Mouse (Mus musculus) cerebellum, adult 18-20 months (tissue): ENCODE results near the gene B130006D01Rik.
A peak's percentile ranks its signal among the peaks of the same experiment; 100 is the strongest.
"Not testable (repeated sequence)": the region's sequence is repeated elsewhere in the genome, so short reads cannot be mapped to it uniquely, and the experiment has no call there.

Source experiments
- DNase-seq, 2 experiments: peaks; one replicate each; pipeline ENCODE4 v3.0.0; 2021

Gene B130006D01Rik

DNA sequence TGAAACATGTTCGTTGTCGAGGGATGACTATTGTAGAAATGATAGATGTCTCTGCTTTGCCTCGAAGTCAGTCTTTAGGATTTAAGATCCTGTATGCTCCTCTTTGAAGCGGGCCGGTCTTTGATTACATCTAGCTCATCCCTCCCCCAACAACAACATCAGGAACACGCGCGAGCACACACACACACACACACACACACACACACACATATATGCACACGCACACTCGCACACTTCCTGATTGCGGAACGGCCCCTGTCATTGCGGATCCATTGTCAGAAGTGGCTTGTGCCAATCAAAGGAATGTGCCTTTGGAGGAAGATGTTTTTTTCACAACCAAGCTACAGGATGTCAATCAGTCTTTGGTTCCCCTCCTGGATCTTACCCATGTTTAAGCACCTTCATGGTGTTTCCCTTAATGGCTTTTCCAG, 9.6 kb upstream of the B130006D01Rik start:
- DNase-seq = no peak

GRCm38 (mm10) chr11:95714411-95714810, 9.0 kb upstream of the B130006D01Rik start:
- no peak for DNase-seq

DNA sequence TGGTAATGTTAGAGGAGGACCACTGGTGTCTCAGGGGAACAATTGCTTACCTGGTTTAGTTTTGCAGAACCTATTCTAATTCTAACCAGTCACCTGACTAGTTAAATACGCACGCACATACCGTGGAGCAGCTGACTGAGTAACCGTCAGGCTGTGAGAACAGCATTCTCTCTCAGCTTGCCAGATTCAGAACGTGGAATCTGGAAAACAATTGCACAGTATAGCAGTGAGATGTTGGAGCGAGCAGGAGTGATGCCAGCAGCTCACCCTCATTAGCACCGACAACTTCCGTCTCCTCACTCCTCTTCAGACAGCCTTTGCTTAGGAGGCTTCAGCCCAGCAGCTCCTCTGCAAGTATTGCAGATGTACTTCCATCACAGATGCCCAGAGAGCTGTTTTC, 7.3 kb upstream of the B130006D01Rik start:
- peak in 1 of 2 experiments; percentile 19 for DNase-seq

DNA sequence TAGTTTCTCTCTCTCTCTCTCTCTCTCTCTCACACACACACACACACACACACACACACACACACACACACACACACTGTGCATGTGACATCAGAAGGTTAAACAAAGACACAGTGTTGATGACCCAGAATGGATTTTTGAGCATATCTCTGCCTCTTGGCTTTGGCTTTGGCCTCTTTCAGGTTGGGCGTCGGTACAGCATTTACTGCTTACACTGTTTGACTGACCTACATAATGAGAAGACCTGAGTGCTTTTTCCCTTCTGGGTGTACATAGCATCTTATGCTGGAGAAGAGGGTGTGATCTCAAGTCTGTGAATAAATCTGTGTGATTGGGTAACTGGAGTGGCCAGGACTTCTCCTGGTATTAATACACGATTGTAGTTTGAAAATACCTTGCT, 4.0 kb upstream of the B130006D01Rik start:
- DNase-seq = peak; percentile 41 to 56

DNA sequence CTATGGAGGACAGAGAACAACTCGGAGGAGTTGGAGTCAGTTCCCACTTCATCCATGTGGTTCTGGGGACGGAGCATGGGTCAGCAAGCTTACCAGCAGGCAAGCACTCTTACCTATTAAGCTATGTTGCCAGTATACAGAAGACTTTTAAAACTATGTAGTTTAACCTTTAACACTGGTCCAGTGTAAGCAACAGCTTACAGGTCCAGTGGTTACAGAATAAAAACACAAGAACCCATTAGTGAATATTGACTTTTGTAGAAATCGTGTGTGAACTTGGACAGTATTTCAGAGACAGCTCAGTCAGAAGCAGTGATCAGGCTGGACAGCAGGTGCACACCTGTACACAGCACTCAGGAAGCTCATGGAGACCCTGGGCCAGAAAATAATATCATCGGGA, 1.1 kb downstream of the B130006D01Rik start:
- no peak for DNase-seq

GRCm38 (mm10) chr11:95726156-95726555, 2.8 kb downstream of the B130006D01Rik start:
- no peak for DNase-seq

- no peak for DNase-seq
These were observed 4.6 kb downstream of the B130006D01Rik start for GRCm38 (mm10) chr11:95727947-95728346.

- no peak for DNase-seq
These were observed 5.8 kb downstream of the B130006D01Rik start for GRCm38 (mm10) chr11:95728916-95729907.

GRCm38 (mm10) chr11:95734485-95734884, 11.1 kb downstream of the B130006D01Rik start:
- no peak for DNase-seq

DNA sequence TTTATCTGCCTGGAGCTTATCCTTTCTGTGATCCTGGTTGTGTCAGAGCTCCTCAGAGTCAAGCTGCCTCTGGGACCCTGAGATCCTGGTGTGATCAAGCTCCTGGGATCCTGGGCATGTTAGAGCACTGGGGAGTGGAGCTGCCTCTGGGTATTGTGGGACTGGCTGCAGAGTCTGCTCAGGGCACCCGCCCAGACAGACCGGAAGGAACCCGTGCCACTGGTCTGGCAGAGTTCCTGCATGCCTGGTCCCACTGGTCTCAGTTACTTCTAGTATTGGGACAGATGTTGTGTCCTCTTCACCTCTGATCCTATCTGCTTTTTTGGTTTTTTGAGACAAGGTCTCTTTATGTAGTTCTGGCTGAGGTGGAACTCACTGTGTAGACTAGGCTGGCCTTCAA, 14.4 kb downstream of the B130006D01Rik start:
- peak; percentile 21 to 33 for DNase-seq

GRCm38 (mm10) chr11:95744521-95744920, 21.1 kb downstream of the B130006D01Rik start:
- no peak for DNase-seq

DNA sequence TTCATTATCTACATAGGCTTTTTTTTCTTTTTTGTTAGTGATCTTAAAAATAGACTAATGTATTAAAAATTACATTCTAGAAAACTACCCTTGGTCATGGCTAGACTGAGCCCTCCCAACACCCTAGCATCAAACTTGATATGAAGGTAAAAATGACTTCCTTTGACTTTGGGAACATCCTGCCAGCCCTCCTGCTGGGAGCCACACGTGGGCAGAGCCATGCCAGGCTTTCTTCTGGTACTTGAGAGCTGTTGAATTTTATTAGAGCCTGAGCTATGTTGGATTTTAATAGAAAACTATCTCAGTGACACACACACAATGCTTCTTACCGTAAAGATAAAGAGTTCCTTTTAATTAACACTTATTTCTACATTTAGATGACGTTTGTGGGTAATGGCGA, 23.4 kb downstream of the B130006D01Rik start:
- DNase-seq = peak; percentile 53

GRCm38 (mm10) chr11:95748331-95748730, 24.9 kb downstream of the B130006D01Rik start:
- no peak for DNase-seq

GRCm38 (mm10) chr11:95749619-95750018, 26.2 kb downstream of the B130006D01Rik start:
- no peak for DNase-seq

- peak; percentile 83 to 86 for DNase-seq
These were observed 27.6 kb downstream of the B130006D01Rik start for GRCm38 (mm10) chr11:95750995-95751394.

DNA sequence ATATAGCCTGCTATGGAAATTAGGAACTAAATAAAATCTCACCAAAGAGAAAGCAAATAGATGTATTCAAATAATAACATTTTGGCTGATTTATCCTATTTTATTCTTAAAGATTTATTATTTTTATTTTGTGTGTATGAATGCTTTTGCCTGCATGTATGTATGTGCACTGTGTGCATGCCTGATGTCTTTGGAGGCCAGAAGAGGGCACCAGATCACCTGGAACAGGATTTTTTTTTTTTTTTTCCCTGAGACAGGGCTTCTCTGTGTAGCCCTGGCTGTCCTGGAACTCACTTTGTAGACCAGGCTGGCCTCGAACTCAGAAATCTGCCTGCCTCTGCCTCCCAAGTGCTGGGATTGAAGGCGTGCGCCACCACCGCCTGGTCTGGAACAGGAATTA, 31.8 kb downstream of the B130006D01Rik start:
- not testable (repeated sequence) for DNase-seq

- DNase-seq = no peak
These were observed 37.1 kb downstream of the B130006D01Rik start for GRCm38 (mm10) chr11:95760521-95760920.

DNA sequence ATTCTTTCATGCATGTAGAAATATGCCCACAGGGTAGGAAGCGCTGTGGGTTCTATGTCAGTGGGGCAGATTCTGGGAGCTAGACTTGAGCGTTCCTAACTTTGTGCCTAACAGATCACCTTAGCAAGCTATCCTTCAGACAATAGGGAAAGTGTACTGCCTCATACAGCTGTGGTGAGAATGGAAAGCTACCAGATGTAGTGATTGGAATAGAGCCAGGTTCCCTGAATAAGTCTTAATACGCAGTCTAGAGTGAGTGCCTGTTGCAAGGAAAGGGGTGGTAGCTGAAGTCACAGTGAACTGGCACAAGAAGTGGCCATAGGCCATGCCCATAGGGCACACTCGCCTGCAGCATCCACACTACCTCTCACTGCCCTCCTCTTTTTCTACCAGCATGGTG, 39.6 kb downstream of the B130006D01Rik start:
- DNase-seq = no peak

DNA sequence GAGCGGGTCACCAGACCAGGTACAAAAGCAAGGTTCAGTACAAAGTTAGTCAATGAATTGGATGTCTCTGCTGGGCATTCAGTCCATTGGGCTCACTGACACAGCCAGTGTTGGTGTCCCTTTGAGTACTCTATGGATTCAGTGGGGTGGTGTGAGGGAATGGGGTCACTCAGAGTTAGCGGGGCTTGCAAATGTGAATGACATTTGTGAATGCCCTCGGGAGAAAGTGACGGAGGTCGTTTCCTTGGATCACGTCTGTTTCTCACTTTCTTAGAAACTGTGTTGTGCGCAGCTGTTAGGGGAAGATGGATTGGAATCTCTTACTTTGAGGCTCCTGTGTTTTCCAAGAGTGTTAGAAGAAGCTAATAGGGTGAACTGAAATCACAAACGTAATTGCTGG, 41.4 kb downstream of the B130006D01Rik start:
- DNase-seq = no peak

- DNase-seq = no peak
These were observed 41.9 kb downstream of the B130006D01Rik start for GRCm38 (mm10) chr11:95765334-95765733.

GRCm38 (mm10) chr11:95768244-95768643, 44.9 kb downstream of the B130006D01Rik start:
- DNase-seq = no peak

DNA sequence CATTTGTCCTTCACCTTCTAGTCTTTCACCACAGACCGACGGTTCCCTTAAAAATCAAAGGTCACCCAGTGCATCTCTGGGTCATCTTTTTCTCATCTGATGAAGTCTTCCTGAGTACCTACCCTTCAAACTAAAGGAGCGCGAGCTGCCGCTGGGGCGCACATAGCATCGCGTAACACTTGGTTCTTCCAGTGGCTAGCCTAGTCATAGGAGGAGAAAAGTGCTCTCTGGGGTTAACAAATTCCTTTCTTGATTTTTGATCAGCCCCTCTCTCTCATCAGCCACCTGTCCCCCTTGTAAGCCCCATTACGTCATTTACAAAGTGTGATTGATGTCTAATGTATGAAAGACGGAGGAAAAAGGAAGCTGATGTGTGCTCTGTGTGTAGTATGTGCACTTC, 45.8 kb downstream of the B130006D01Rik start:
- no peak for DNase-seq

DNA sequence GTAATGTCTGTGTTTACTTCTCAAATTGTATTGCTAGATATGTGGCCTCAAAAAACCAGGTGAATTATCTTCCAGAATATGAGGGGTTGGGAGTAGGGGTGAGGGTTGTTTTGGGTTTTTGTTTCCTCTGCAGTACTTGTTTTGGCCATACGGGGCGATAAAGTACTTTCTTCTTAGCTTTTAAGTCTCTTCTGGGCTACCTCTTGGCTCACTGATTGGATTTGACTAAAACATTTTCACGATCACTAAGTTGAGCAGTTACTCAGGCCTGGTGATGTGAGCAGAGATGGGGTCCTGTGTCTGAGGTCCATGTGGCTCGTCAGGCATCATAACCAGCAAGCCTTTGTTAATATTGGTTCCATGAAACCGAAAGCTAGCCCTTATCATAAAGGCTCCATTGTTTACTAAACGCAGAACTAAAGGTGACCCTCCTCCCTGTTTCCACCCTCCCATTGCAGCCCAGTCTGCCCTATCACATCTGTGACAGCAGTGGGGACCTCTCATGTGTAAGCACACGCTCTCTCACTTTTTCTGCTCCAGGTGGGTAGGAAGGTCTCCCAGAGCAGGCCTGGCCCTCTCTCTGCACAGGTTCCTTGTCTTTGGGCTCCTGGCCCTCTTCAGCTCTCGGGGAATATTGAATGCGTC, 47.5 kb downstream of the B130006D01Rik start:
- no peak for DNase-seq

DNA sequence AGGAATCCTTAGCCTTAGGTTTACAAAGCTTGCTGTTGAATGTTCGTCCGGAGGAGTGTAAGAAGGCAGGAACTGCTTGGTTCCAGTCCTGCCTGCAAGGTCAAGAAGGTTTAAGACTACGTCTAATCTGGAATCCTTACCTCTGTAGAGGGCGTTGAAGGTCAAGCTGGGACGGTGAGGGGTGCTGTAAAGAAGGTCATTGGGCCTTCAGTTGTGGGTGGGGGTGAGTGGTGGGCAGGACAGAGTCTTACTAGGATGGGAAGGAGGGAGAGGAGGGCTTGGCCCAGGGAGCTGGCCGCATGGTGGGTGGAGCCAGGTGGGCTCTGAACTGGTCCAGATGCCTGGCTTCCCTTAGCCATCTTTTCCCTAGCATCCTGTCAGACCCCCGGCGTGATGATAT, 48.3 kb downstream of the B130006D01Rik start:
- DNase-seq = no peak
